Mouse (Mus musculus) bone marrow macrophage, adult 2 months (primary cell): ENCODE data around the gene Cdt1.

Source experiments
- CTCF ChIP-seq: IDR thresholded peaks from 2 replicates; pipeline ENCODE4 v1.5.1; 2012; ENCODE audit warnings: low read depth, mild to moderate bottlenecking, low read length, moderate library complexity
- POLR2A ChIP-seq: IDR thresholded peaks from 2 replicates; pipeline ENCODE4 v1.6.1; 2012; ENCODE audit warnings: mild to moderate bottlenecking, low read depth, low read length, borderline replicate concordance

DNA sequence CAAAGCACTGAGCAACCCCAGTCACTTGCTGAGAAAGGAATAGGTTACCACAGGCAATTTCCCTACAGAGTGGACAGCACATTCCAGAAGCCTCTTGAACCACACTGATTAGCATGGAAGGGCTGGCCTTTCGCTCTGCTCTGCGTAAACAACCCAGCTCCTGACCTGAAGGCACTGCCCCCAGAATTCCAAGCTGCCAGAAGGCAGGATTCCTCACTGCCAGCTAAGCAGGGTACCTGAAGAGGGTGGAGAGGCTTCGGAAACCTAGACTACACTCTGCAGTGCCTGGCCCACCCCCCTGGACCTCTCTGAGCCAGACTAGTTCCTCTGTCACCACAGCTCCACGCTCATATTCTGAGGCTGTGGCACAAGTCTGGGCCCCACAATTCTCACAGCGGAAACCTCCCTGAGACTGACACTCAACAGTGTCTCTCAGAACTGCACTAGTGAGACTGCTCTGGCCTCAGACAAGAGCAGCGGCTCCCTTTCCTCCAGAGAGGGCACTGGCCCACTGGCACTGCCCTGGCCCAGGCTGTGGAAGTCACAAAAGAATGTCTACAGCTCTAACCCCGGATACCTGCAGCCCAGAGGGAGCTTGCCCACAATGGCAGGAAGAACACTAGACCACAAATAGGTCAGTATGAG is 41.2 kb upstream of the Cdt1 start:
- TF ChIP-seq CTCF, result no peak
- no peak for TF ChIP-seq POLR2A
